Mouse (Mus musculus): ENCODE data around the gene Slc12a5. TPM values are rescaled to one million over a fixed set of nuclear protein-coding genes. Genes with fewer than 3 reads are reported as not detected.

Gene Slc12a5
- polyA plus RNA-seq, 1 experiment from 2014 or later, result 0.39 TPM

GRCm38 (mm10) chr2:164916820-164917219 is 43.8 kb upstream of the Slc12a5 start:
- TF ChIP-seq CTCF (IDR thresholded peaks at IDR 0.05; ENCODE audit: low read depth) (0 out of 2 replicates have a peak, but pooled peaks have one; percentile 1), EP300 (IDR thresholded peaks at IDR 0.05; ENCODE audit: low read depth) (no peak)
- H3K4me1 ChIP-seq (ENCODE audit: insufficient read depth), result peaks cover 25% of the 10 kb centered on the region
- no peak overlapping the region for H3K27ac ChIP-seq (ENCODE audit: low read depth)
- no peak overlapping the region for H3K9ac ChIP-seq (replicated peaks)
- H3K4me3 ChIP-seq (ENCODE audit: low read depth, low read length), result no peak overlapping the region
- no peak for DNase-seq
- no peaks in the 10 kb centered on the region for H3K27me3 ChIP-seq (ENCODE audit: insufficient read depth, low read length)
- no peak for ATAC-seq
- 45% methylated on average over 5 of the region's 5 CpGs for WGBS (ENCODE audit: insufficient replicate concordance)
- peaks cover 3% of the 10 kb centered on the region; the same call in 1 of the 2 replicates for H3K36me3 ChIP-seq (replicated peaks; ENCODE audit: insufficient read depth, low read length)
- no peaks in the 10 kb centered on the region for H3K9me3 ChIP-seq (ENCODE audit: low read length)
- H3K4me2 ChIP-seq (ENCODE audit: low read depth, low read length), result no peak overlapping the region

- Histone ChIP-seq H3K4me3 (ENCODE audit: low read depth, low read length) (no peak overlapping the region), H3K27me3 (ENCODE audit: insufficient read depth, low read length) (no peaks in the 10 kb centered on the region), H3K36me3 (replicated peaks; ENCODE audit: insufficient read depth, low read length) (peaks cover 3% of the 10 kb centered on the region; the same call in 1 of the 2 replicates), H3K4me1 (ENCODE audit: insufficient read depth) (peaks cover 20% of the 10 kb centered on the region), H3K9me3 (ENCODE audit: low read length) (no peaks in the 10 kb centered on the region), H3K9ac (replicated peaks) (no peak overlapping the region), H3K4me2 (ENCODE audit: low read depth, low read length) (no peak overlapping the region), H3K27ac (ENCODE audit: low read depth) (no peak overlapping the region)
- 76% methylated on average over 10 of the region's 10 CpGs for WGBS (ENCODE audit: insufficient replicate concordance)
- TF ChIP-seq EP300 (IDR thresholded peaks at IDR 0.05; ENCODE audit: low read depth) (no peak), CTCF (IDR thresholded peaks at IDR 0.05; ENCODE audit: low read depth) (no peak)
- DNase-seq (no peak), ATAC-seq (no peak)
Observed at GRCm38 (mm10) chr2:164917371-164917770, 43.2 kb upstream of the Slc12a5 start.

GRCm38 (mm10) chr2:164918325-164918724 is 42.3 kb upstream of the Slc12a5 start:
- H3K9me3 ChIP-seq (ENCODE audit: low read length), result no peaks in the 10 kb centered on the region
- H3K4me2 ChIP-seq (ENCODE audit: low read depth, low read length), result no peak overlapping the region
- no peak overlapping the region for H3K9ac ChIP-seq (replicated peaks)
- no peak for ATAC-seq
- no peak overlapping the region for H3K27ac ChIP-seq (ENCODE audit: low read depth)
- WGBS (ENCODE audit: insufficient replicate concordance), result 65% methylated on average over 4 of the region's 5 CpGs
- H3K4me1 ChIP-seq (ENCODE audit: insufficient read depth), result peaks cover 11% of the 10 kb centered on the region
- DNase-seq, result peak; percentile 49
- H3K27me3 ChIP-seq (ENCODE audit: insufficient read depth, low read length), result no peaks in the 10 kb centered on the region
- peaks cover 3% of the 10 kb centered on the region; the same call in 1 of the 2 replicates for H3K36me3 ChIP-seq (replicated peaks; ENCODE audit: insufficient read depth, low read length)
- peak; percentile 66 for TF ChIP-seq CTCF (IDR thresholded peaks at IDR 0.05; ENCODE audit: low read depth)
- no peak for TF ChIP-seq EP300 (IDR thresholded peaks at IDR 0.05; ENCODE audit: low read depth)
- no peak overlapping the region for H3K4me3 ChIP-seq (ENCODE audit: low read depth, low read length)

- Histone ChIP-seq H3K4me3 (ENCODE audit: low read depth, low read length) (no peak overlapping the region), H3K9me3 (ENCODE audit: low read length) (no peaks in the 10 kb centered on the region), H3K36me3 (replicated peaks; ENCODE audit: insufficient read depth, low read length) (peaks cover 3% of the 10 kb centered on the region; the same call in 1 of the 2 replicates), H3K27ac (ENCODE audit: low read depth) (no peak overlapping the region), H3K4me2 (ENCODE audit: low read depth, low read length) (no peak overlapping the region), H3K27me3 (ENCODE audit: insufficient read depth, low read length) (no peaks in the 10 kb centered on the region; the same call in 1 of the 2 replicates), H3K9ac (replicated peaks) (no peak overlapping the region), H3K4me1 (ENCODE audit: insufficient read depth) (no peaks in the 10 kb centered on the region; the same call in 1 of the 2 replicates)
- TF ChIP-seq EP300 (IDR thresholded peaks at IDR 0.05; ENCODE audit: low read depth) (no peak), CTCF (IDR thresholded peaks at IDR 0.05; ENCODE audit: low read depth) (no peak)
- ATAC-seq, result no peak
- DNase-seq, result no peak
- WGBS (ENCODE audit: insufficient replicate concordance), result 57% methylated on average over 7 of the region's 7 CpGs
Observed at GRCm38 (mm10) chr2:164921984-164922383, 38.6 kb upstream of the Slc12a5 start.

- TF ChIP-seq EP300 (IDR thresholded peaks at IDR 0.05; ENCODE audit: low read depth) (no peak), CTCF (IDR thresholded peaks at IDR 0.05; ENCODE audit: low read depth) (no peak)
- no peak overlapping the region for H3K9ac ChIP-seq (replicated peaks)
- no peak for DNase-seq
Observed at GRCm38 (mm10) chr2:164923291-164923690, 37.3 kb upstream of the Slc12a5 start.

GRCm38 (mm10) chr2:164924100-164924857 is 36.3 kb upstream of the Slc12a5 start:
- no peaks in the 10 kb centered on the region for H3K4me1 ChIP-seq (ENCODE audit: insufficient read depth)
- WGBS (ENCODE audit: insufficient replicate concordance), result 40% methylated on average over 11 of the region's 11 CpGs
- DNase-seq, result peak; percentile 87
- no peak overlapping the region for H3K4me2 ChIP-seq (ENCODE audit: low read depth, low read length)
- no peaks in the 10 kb centered on the region; the same call in 1 of the 2 replicates for H3K27me3 ChIP-seq (ENCODE audit: insufficient read depth, low read length)
- H3K9me3 ChIP-seq (ENCODE audit: low read length), result no peaks in the 10 kb centered on the region
- peak; percentile 61 for ATAC-seq
- no peak overlapping the region for H3K4me3 ChIP-seq (ENCODE audit: low read depth, low read length)
- no peak overlapping the region; the same call in 1 of the 2 replicates for H3K9ac ChIP-seq (replicated peaks)
- no peak overlapping the region for H3K27ac ChIP-seq (ENCODE audit: low read depth)
- H3K36me3 ChIP-seq (replicated peaks; ENCODE audit: insufficient read depth, low read length), result peaks cover 3% of the 10 kb centered on the region; the same call in 1 of the 2 replicates
- TF ChIP-seq EP300 (IDR thresholded peaks at IDR 0.05; ENCODE audit: low read depth) (no peak), CTCF (IDR thresholded peaks at IDR 0.05; ENCODE audit: low read depth) (peak; percentile 93)

More at GRCm38 (mm10) chr2:164923291-164923690, 37.3 kb upstream of the Slc12a5 start:
- Histone ChIP-seq H3K4me3 (ENCODE audit: low read depth, low read length) (no peak overlapping the region), H3K27ac (ENCODE audit: low read depth) (no peak overlapping the region), H3K27me3 (ENCODE audit: insufficient read depth, low read length) (no peaks in the 10 kb centered on the region; the same call in 1 of the 2 replicates), H3K4me2 (ENCODE audit: low read depth, low read length) (no peak overlapping the region), H3K4me1 (ENCODE audit: insufficient read depth) (no peaks in the 10 kb centered on the region), H3K9me3 (ENCODE audit: low read length) (no peaks in the 10 kb centered on the region), H3K36me3 (replicated peaks; ENCODE audit: insufficient read depth, low read length) (peaks cover 3% of the 10 kb centered on the region; the same call in 1 of the 2 replicates)
- WGBS (ENCODE audit: insufficient replicate concordance), result 67% methylated on average over 4 of the region's 4 CpGs
- no peak for ATAC-seq
